Mouse (Mus musculus): ENCODE measurements around the gene Anapc4. TPM values are rescaled to one million over a fixed set of nuclear protein-coding genes. Genes with fewer than 3 reads are reported as not detected.

Anapc4 gene
- polyA plus RNA-seq (2015; fragmentation: Nextera tagmentation; extraction: Ambion mirVana), result 110 and 111 TPM in 2 replicates

- under 1% methylated on average over 50 of the region's 50 CpGs for WGBS
- Histone ChIP-seq H3K4me2 (replicated peaks) (peak within 1 kb of the TSS; percentile 67), H3K36me3 (peaks cover 5% of the 10 kb centered on the region; the same call in 1 of the 2 replicates), H3K4me3 (peak within 1 kb of the TSS; percentile 74), H3K27ac (replicated peaks) (peak within 1 kb of the TSS; percentile 88), H3K4me1 (peaks cover 29% of the 10 kb centered on the region), H3K9ac (replicated peaks) (peak within 1 kb of the TSS; percentile 74), H3K9me3 (no peaks in the 10 kb centered on the region), H3K27me3 (no peaks in the 10 kb centered on the region)
- peak; percentile 99 for ATAC-seq (replicated peaks)
Measured at GRCm38 (mm10) chr5:52833761-52834274, at the start of gene Anapc4. TSS of gene Anapc4 (plus strand) at chr5:52834012.

DNA sequence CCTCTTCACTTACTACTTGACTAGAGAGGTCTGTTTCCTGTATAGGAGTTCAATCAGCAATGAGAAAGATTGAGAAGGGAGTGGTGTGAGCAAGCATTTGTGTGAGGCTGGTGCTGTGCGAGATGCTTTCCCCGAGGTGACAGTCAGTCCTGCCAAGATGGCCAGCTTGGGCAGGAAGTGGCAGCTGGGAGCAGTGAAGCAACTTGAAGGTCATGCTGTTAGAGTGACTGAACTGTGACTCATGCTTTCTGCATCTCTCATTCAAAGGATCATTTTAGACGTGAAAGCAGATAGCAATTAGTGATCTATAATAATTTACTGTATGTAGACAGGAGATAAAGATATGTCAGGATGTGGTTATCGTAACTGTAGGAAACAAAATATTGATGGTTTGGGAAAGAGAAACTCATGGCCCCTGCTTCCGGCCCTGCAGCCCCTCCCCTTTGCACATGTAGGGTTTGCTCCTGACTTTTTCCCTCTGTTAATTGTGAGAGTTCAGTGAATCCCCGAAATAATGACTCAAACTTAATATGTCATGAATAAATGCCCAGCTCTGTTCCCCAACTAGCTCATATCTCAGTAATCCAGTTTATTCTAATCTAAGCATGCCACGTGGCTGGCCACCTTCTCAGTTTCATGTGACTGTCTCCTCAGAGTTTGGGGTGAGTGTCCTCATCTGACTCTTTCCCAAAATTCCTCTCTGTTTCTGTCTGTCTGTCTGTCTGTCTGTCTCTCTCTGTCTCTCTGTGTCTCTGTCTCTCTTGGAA, 47.1 kb upstream of the Anapc4 start:
- Histone ChIP-seq H3K4me3 (no peak overlapping the region), H3K9me3 (no peaks in the 10 kb centered on the region), H3K36me3 (peaks cover 10% of the 10 kb centered on the region; the same call in 1 of the 2 replicates), H3K27me3 (no peaks in the 10 kb centered on the region), H3K4me1 (no peaks in the 10 kb centered on the region), H3K27ac (replicated peaks) (no peak overlapping the region), H3K9ac (replicated peaks) (no peak overlapping the region), H3K4me2 (replicated peaks) (no peak overlapping the region)
- 93% methylated on average over 7 of the region's 7 CpGs for WGBS
- ATAC-seq (replicated peaks), result no peak

GRCm38 (mm10) chr5:52793230-52793629, 40.6 kb upstream of the Anapc4 start:
- WGBS, result 94% methylated on average over 9 of the region's 9 CpGs

GRCm38 (mm10) chr5:52794109-52794508, 39.7 kb upstream of the Anapc4 start:
- Histone ChIP-seq H3K9me3 (no peaks in the 10 kb centered on the region), H3K9ac (replicated peaks) (no peak overlapping the region), H3K4me1 (no peaks in the 10 kb centered on the region), H3K36me3 (peaks cover 28% of the 10 kb centered on the region), H3K27ac (replicated peaks) (no peak overlapping the region), H3K4me2 (replicated peaks) (no peak overlapping the region), H3K27me3 (no peaks in the 10 kb centered on the region), H3K4me3 (no peak overlapping the region)
- 90% methylated on average over 9 of the region's 9 CpGs for WGBS
- ATAC-seq (replicated peaks), result no peak

More at GRCm38 (mm10) chr5:52793230-52793629, 40.6 kb upstream of the Anapc4 start:
- Histone ChIP-seq H3K27ac (replicated peaks) (no peak overlapping the region), H3K36me3 (peaks cover 27% of the 10 kb centered on the region), H3K27me3 (no peaks in the 10 kb centered on the region), H3K4me1 (no peaks in the 10 kb centered on the region), H3K9ac (replicated peaks) (no peak overlapping the region), H3K4me2 (replicated peaks) (no peak overlapping the region), H3K4me3 (no peak overlapping the region), H3K9me3 (no peaks in the 10 kb centered on the region)
- ATAC-seq (replicated peaks), result no peak

- Histone ChIP-seq H3K27me3 (no peaks in the 10 kb centered on the region), H3K4me1 (no peaks in the 10 kb centered on the region), H3K9ac (replicated peaks) (no peak overlapping the region), H3K4me2 (replicated peaks) (no peak overlapping the region), H3K27ac (replicated peaks) (no peak overlapping the region), H3K4me3 (no peak overlapping the region), H3K9me3 (no peaks in the 10 kb centered on the region), H3K36me3 (peaks cover 25% of the 10 kb centered on the region)
- 86% methylated on average over 12 of the region's 12 CpGs for WGBS
- ATAC-seq (replicated peaks), result 0 out of 2 replicates have a peak, but pooled peaks have one; percentile 29
Measured at GRCm38 (mm10) chr5:52799274-52799985, 34.4 kb upstream of the Anapc4 start.

GRCm38 (mm10) chr5:52805801-52806200, 28.0 kb upstream of the Anapc4 start:
- H3K36me3 ChIP-seq, result peaks cover 6% of the 10 kb centered on the region; the same call in 1 of the 2 replicates
- WGBS, result 74% methylated on average over 4 of the region's 4 CpGs

DNA sequence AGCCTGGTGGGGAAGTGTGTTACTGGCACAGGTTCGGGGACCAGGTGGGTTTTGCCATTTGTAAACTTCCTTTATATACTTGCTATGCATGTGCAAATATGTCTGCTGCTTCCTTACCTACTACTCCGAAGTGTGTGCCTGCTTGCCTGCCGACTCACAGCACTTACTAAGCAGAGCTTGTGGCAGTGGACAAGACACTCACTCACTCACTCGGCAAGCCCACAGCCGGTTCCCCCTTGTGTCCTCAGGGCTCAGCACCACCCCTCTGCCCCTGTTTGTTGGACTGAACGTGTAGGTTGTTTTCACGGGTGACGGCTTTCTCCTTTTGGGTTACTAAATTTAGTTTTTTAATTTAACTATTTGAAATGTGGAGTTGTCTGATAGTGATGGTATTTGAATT, 27.5 kb upstream of the Anapc4 start:
- Histone ChIP-seq H3K4me2 (replicated peaks) (no peak overlapping the region), H3K4me1 (no peaks in the 10 kb centered on the region), H3K9me3 (no peaks in the 10 kb centered on the region), H3K27ac (replicated peaks) (no peak overlapping the region), H3K4me3 (no peak overlapping the region), H3K36me3 (peaks cover 6% of the 10 kb centered on the region; the same call in 1 of the 2 replicates), H3K9ac (replicated peaks) (no peak overlapping the region), H3K27me3 (no peaks in the 10 kb centered on the region)
- WGBS, result 82% methylated on average over 8 of the region's 8 CpGs
- no peak for ATAC-seq (replicated peaks)

More at GRCm38 (mm10) chr5:52805801-52806200, 28.0 kb upstream of the Anapc4 start:
- Histone ChIP-seq H3K4me3 (no peak overlapping the region), H3K27me3 (no peaks in the 10 kb centered on the region), H3K4me2 (replicated peaks) (no peak overlapping the region), H3K27ac (replicated peaks) (no peak overlapping the region), H3K4me1 (no peaks in the 10 kb centered on the region), H3K9me3 (no peaks in the 10 kb centered on the region), H3K9ac (replicated peaks) (no peak overlapping the region)
- ATAC-seq (replicated peaks), result no peak

DNA sequence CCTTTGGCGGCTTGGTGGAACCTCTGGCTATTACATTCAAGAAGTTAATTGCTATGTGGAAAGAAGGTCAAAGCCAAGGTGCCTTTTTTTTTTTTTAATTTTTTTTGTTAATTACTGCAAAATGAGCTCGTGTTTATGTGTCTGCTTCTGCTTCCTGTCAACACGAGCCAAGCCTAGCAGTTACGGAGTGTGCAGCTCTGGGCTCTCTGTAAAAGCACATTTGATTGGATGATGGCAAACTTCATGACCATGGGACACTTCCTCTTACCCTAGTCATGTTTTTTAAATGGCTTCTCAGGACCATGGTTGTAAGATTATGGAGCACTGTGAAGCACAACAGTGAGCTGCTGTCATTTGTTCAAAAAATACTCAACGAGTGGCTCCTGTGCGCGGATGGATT, 26.8 kb upstream of the Anapc4 start:
- Histone ChIP-seq H3K4me1 (no peaks in the 10 kb centered on the region), H3K27me3 (no peaks in the 10 kb centered on the region), H3K9ac (replicated peaks) (no peak overlapping the region), H3K4me2 (replicated peaks) (no peak overlapping the region), H3K9me3 (no peaks in the 10 kb centered on the region), H3K27ac (replicated peaks) (no peak overlapping the region), H3K4me3 (no peak overlapping the region), H3K36me3 (peaks cover 6% of the 10 kb centered on the region; the same call in 1 of the 2 replicates)
- no peak for ATAC-seq (replicated peaks)
- 87% methylated on average over 7 of the region's 7 CpGs for WGBS

DNA sequence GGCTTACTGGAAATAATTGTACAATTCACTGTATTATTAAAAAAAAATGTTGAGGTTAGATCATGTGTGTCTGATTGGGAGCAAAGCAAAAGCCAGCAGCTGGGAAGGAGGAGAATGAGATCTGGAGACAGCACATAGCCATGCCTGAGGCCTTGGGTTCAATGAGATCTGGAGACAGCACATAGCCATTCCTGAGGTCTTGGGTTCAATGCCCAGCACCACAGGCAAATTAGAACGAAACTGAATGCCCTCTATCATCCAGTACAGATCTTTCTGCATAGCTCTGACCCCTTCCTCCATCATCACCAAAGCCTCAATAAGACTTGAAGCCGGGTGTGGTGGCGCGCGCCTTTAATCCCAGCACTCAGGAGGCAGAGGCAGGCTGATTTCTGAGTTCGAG, 23.4 kb upstream of the Anapc4 start:
- no peak overlapping the region for H3K4me3 ChIP-seq
- H3K9ac ChIP-seq (replicated peaks), result no peak overlapping the region
- H3K9me3 ChIP-seq, result no peaks in the 10 kb centered on the region
- ATAC-seq (replicated peaks), result no peak
- H3K4me2 ChIP-seq (replicated peaks), result no peak overlapping the region
- no peaks in the 10 kb centered on the region for H3K4me1 ChIP-seq
- no peaks in the 10 kb centered on the region for H3K27me3 ChIP-seq
- WGBS, result 95% methylated on average over 6 of the region's 6 CpGs
- H3K36me3 ChIP-seq, result peaks cover 10% of the 10 kb centered on the region
- no peak overlapping the region for H3K27ac ChIP-seq (replicated peaks)

- Histone ChIP-seq H3K4me3 (no peak overlapping the region), H3K4me2 (replicated peaks) (no peak overlapping the region), H3K9me3 (no peaks in the 10 kb centered on the region), H3K4me1 (no peaks in the 10 kb centered on the region), H3K27ac (replicated peaks) (no peak overlapping the region), H3K27me3 (no peaks in the 10 kb centered on the region), H3K9ac (replicated peaks) (no peak overlapping the region), H3K36me3 (peaks cover 10% of the 10 kb centered on the region)
- 93% methylated on average over 14 of the region's 14 CpGs for WGBS
- no peak for ATAC-seq (replicated peaks)
Measured at GRCm38 (mm10) chr5:52811056-52811455, 22.8 kb upstream of the Anapc4 start.

DNA sequence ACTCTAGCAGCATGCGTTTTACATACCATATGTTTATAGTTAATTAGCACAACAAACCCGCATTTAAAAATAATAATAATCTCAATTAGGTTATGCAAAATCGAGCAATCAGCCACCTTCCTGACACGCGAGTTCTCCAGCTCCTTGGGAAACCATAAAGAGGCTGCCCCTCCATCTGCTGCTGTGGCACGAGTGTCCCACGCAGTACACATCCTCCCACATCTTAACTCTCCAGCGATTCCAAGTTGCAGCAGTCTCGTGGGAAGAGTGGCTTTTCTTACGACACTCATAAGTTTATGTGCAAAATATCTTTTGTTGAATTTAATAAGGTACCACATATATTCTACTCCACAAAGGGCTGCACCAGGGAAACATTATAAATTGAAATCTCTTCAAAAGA, 21.4 kb upstream of the Anapc4 start:
- H3K9me3 ChIP-seq, result no peaks in the 10 kb centered on the region
- ATAC-seq (replicated peaks), result no peak
- peaks cover 15% of the 10 kb centered on the region for H3K36me3 ChIP-seq
- no peak overlapping the region for H3K4me2 ChIP-seq (replicated peaks)
- H3K27me3 ChIP-seq, result no peaks in the 10 kb centered on the region
- no peak overlapping the region for H3K9ac ChIP-seq (replicated peaks)
- no peak overlapping the region for H3K4me3 ChIP-seq
- WGBS, result 77% methylated on average over 10 of the region's 10 CpGs
- H3K4me1 ChIP-seq, result no peaks in the 10 kb centered on the region
- no peak overlapping the region for H3K27ac ChIP-seq (replicated peaks)

DNA sequence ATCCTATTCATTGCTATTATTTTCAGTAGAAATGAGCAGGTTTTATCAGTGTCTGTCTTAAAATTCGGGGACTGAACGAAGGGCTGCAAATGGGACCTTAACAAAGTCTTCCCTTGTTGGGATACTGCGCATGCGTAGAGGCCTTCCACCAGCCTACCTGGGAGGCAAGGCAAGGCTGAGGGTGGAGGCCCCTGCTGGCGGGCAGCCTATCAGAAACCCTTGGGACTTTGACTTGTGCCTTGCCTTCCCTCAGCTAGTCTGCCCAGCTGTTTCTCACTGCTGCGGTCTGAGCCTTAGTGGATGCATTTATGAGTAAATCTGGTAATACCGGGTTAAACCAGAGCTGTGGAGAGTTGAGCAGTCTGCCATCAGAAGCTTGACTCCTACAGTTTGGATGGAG, 20.5 kb upstream of the Anapc4 start:
- no peak overlapping the region for H3K9ac ChIP-seq (replicated peaks)
- WGBS, result 93% methylated on average over 7 of the region's 7 CpGs

More for the DNA sequence above, 20.5 kb upstream of the Anapc4 start:
- no peaks in the 10 kb centered on the region for H3K4me1 ChIP-seq
- no peak overlapping the region for H3K4me2 ChIP-seq (replicated peaks)
- no peak for ATAC-seq (replicated peaks)
- no peak overlapping the region for H3K4me3 ChIP-seq
- H3K27me3 ChIP-seq, result no peaks in the 10 kb centered on the region
- H3K36me3 ChIP-seq, result peaks cover 11% of the 10 kb centered on the region; the same call in 1 of the 2 replicates
- no peaks in the 10 kb centered on the region for H3K9me3 ChIP-seq
- no peak overlapping the region for H3K27ac ChIP-seq (replicated peaks)

Measured in forebrain, embryonic 15.5 days (tissue).